Mouse (Mus musculus): ENCODE measurements around the gene Dlg5. TPM values are rescaled to one million over a fixed set of nuclear protein-coding genes. Genes with fewer than 3 reads are reported as not detected.

Dlg5 gene
- polyA plus RNA-seq, 1 experiment from 2014 or later: 32.6 TPM

- WGBS: 46% methylated on average over 6 of the region's 6 CpGs
- H3K36me3 ChIP-seq: peaks cover 26% of the 10 kb centered on the region
- no peaks in the 10 kb centered on the region for H3K9me3 ChIP-seq (replicated peaks)
- peaks cover 59% of the 10 kb centered on the region for H3K4me1 ChIP-seq
- H3K27ac ChIP-seq: no peak overlapping the region
- no peak for DNase-seq (ENCODE audit: low spot score)
- no peak overlapping the region for H3K4me3 ChIP-seq
- no peaks in the 10 kb centered on the region for H3K27me3 ChIP-seq (ENCODE audit: low read depth, poor library complexity, severe bottlenecking)
Observed at GRCm38 (mm10) chr14:24205281-24205871, 40.3 kb downstream of the Dlg5 start.

- H3K27me3 ChIP-seq (ENCODE audit: low read depth, poor library complexity, severe bottlenecking): no peaks in the 10 kb centered on the region
- WGBS: 92% methylated on average over 8 of the region's 8 CpGs
- no peak overlapping the region for H3K4me3 ChIP-seq
- H3K4me1 ChIP-seq: peaks cover 42% of the 10 kb centered on the region
- H3K36me3 ChIP-seq: peaks cover 41% of the 10 kb centered on the region
- no peaks in the 10 kb centered on the region for H3K9me3 ChIP-seq (replicated peaks)
- no peak for DNase-seq (ENCODE audit: low spot score)
- H3K27ac ChIP-seq: no peak overlapping the region
Observed at GRCm38 (mm10) chr14:24203210-24203609, 42.5 kb downstream of the Dlg5 start.

- H3K36me3 ChIP-seq: peaks cover 65% of the 10 kb centered on the region
Observed at GRCm38 (mm10) chr14:24200771-24201170, 44.9 kb downstream of the Dlg5 start.

GRCm38 (mm10) chr14:24199732-24200131 lies 46.0 kb downstream of the Dlg5 start:
- Histone ChIP-seq H3K4me3 (no peak overlapping the region), H3K27ac (no peak overlapping the region), H3K4me1 (peaks cover 8% of the 10 kb centered on the region; the same call in 1 of the 2 replicates), H3K9me3 (replicated peaks) (no peaks in the 10 kb centered on the region), H3K36me3 (peaks cover 66% of the 10 kb centered on the region), H3K27me3 (ENCODE audit: low read depth, poor library complexity, severe bottlenecking) (no peaks in the 10 kb centered on the region)
- no peak for DNase-seq (ENCODE audit: low spot score)
- 87% methylated on average over 6 of the region's 6 CpGs for WGBS

More at GRCm38 (mm10) chr14:24200771-24201170, 44.9 kb downstream of the Dlg5 start:
- no peaks in the 10 kb centered on the region for H3K27me3 ChIP-seq (ENCODE audit: low read depth, poor library complexity, severe bottlenecking)
- no peak for DNase-seq (ENCODE audit: low spot score)
- 96% methylated on average over 2 of the region's 2 CpGs for WGBS
- no peak overlapping the region for H3K27ac ChIP-seq
- H3K4me1 ChIP-seq: peaks cover 17% of the 10 kb centered on the region
- H3K4me3 ChIP-seq: no peak overlapping the region
- no peaks in the 10 kb centered on the region for H3K9me3 ChIP-seq (replicated peaks)

- H3K27ac ChIP-seq: no peak overlapping the region
- 89% methylated on average over 5 of the region's 5 CpGs for WGBS
- no peaks in the 10 kb centered on the region for H3K9me3 ChIP-seq (replicated peaks)
- H3K4me3 ChIP-seq: no peak overlapping the region
- peaks cover 65% of the 10 kb centered on the region for H3K36me3 ChIP-seq
- no peaks in the 10 kb centered on the region for H3K27me3 ChIP-seq (ENCODE audit: low read depth, poor library complexity, severe bottlenecking)
- DNase-seq (ENCODE audit: low spot score): no peak
- no peaks in the 10 kb centered on the region for H3K4me1 ChIP-seq
Observed at GRCm38 (mm10) chr14:24197865-24198264, 47.9 kb downstream of the Dlg5 start.

- Histone ChIP-seq H3K4me1 (no peaks in the 10 kb centered on the region), H3K36me3 (peaks cover 69% of the 10 kb centered on the region)
- WGBS: 85% methylated on average over 6 of the region's 6 CpGs
Observed at GRCm38 (mm10) chr14:24196947-24197346, 48.8 kb downstream of the Dlg5 start.

GRCm38 (mm10) chr14:24190131-24190530 lies 55.6 kb downstream of the Dlg5 start:
- peaks cover 8% of the 10 kb centered on the region for H3K4me1 ChIP-seq
- WGBS: 90% methylated on average over 13 of the region's 13 CpGs
- H3K36me3 ChIP-seq: peaks cover 76% of the 10 kb centered on the region
- no peaks in the 10 kb centered on the region for H3K9me3 ChIP-seq (replicated peaks)
- H3K27ac ChIP-seq: no peak overlapping the region
- DNase-seq (ENCODE audit: low spot score): no peak
- H3K4me3 ChIP-seq: no peak overlapping the region
- H3K27me3 ChIP-seq (ENCODE audit: low read depth, poor library complexity, severe bottlenecking): no peaks in the 10 kb centered on the region

More at GRCm38 (mm10) chr14:24196947-24197346, 48.8 kb downstream of the Dlg5 start:
- Histone ChIP-seq H3K27me3 (ENCODE audit: low read depth, poor library complexity, severe bottlenecking) (no peaks in the 10 kb centered on the region), H3K27ac (no peak overlapping the region), H3K9me3 (replicated peaks) (no peaks in the 10 kb centered on the region), H3K4me3 (no peak overlapping the region)
- DNase-seq (ENCODE audit: low spot score): no peak

GRCm38 (mm10) chr14:24189598-24189997 lies 56.1 kb downstream of the Dlg5 start:
- DNase-seq (ENCODE audit: low spot score): no peak
- Histone ChIP-seq H3K4me1 (peaks cover 8% of the 10 kb centered on the region), H3K4me3 (no peak overlapping the region), H3K27me3 (ENCODE audit: low read depth, poor library complexity, severe bottlenecking) (no peaks in the 10 kb centered on the region), H3K27ac (no peak overlapping the region), H3K36me3 (peaks cover 76% of the 10 kb centered on the region), H3K9me3 (replicated peaks) (no peaks in the 10 kb centered on the region)
- WGBS: 83% methylated on average over 7 of the region's 7 CpGs

GRCm38 (mm10) chr14:24185514-24185913 lies 60.2 kb downstream of the Dlg5 start:
- Histone ChIP-seq H3K9me3 (replicated peaks) (no peaks in the 10 kb centered on the region), H3K4me1 (peaks cover 16% of the 10 kb centered on the region), H3K4me3 (no peak overlapping the region), H3K27ac (peak overlapping the region; percentile 36; the same call in 1 of the 2 replicates), H3K36me3 (peaks cover 61% of the 10 kb centered on the region), H3K27me3 (ENCODE audit: low read depth, poor library complexity, severe bottlenecking) (no peaks in the 10 kb centered on the region)
- DNase-seq (ENCODE audit: low spot score): no peak
- 65% methylated on average over 4 of the region's 4 CpGs for WGBS

- peaks cover 17% of the 10 kb centered on the region for H3K4me1 ChIP-seq
- WGBS: 93% methylated on average over 3 of the region's 3 CpGs
- DNase-seq (ENCODE audit: low spot score): no peak
- peaks cover 47% of the 10 kb centered on the region for H3K36me3 ChIP-seq
- no peaks in the 10 kb centered on the region for H3K9me3 ChIP-seq (replicated peaks)
- no peak overlapping the region for H3K27ac ChIP-seq
- H3K27me3 ChIP-seq (ENCODE audit: low read depth, poor library complexity, severe bottlenecking): no peaks in the 10 kb centered on the region
- H3K4me3 ChIP-seq: no peak overlapping the region
Observed at GRCm38 (mm10) chr14:24182955-24183354, 62.8 kb downstream of the Dlg5 start.

GRCm38 (mm10) chr14:24181811-24182506 lies 63.8 kb downstream of the Dlg5 start:
- H3K4me3 ChIP-seq: no peak overlapping the region
- peak overlapping the region; percentile 57; the same call in 1 of the 2 replicates for H3K27ac ChIP-seq

GRCm38 (mm10) chr14:24179466-24179991 lies 66.2 kb downstream of the Dlg5 start:
- WGBS: 82% methylated on average over 6 of the region's 6 CpGs
- H3K27me3 ChIP-seq (ENCODE audit: low read depth, poor library complexity, severe bottlenecking): no peaks in the 10 kb centered on the region
- H3K27ac ChIP-seq: no peak overlapping the region
- no peak overlapping the region for H3K4me3 ChIP-seq
- no peaks in the 10 kb centered on the region for H3K9me3 ChIP-seq (replicated peaks)
- DNase-seq (ENCODE audit: low spot score): no peak
- H3K4me1 ChIP-seq: peaks cover 9% of the 10 kb centered on the region
- peaks cover 55% of the 10 kb centered on the region for H3K36me3 ChIP-seq

More at GRCm38 (mm10) chr14:24181811-24182506, 63.8 kb downstream of the Dlg5 start:
- H3K36me3 ChIP-seq: peaks cover 48% of the 10 kb centered on the region
- 36% methylated on average over 10 of the region's 10 CpGs for WGBS
- H3K4me1 ChIP-seq: peaks cover 17% of the 10 kb centered on the region
- H3K27me3 ChIP-seq (ENCODE audit: low read depth, poor library complexity, severe bottlenecking): no peaks in the 10 kb centered on the region
- H3K9me3 ChIP-seq (replicated peaks): no peaks in the 10 kb centered on the region
- peak; percentile 84 for DNase-seq (ENCODE audit: low spot score)

- DNase-seq (ENCODE audit: low spot score): no peak
- H3K27ac ChIP-seq: no peak overlapping the region
- peaks cover 3% of the 10 kb centered on the region; the same call in 1 of the 2 replicates for H3K4me1 ChIP-seq
- no peak overlapping the region for H3K4me3 ChIP-seq
- H3K36me3 ChIP-seq: peaks cover 78% of the 10 kb centered on the region
- H3K9me3 ChIP-seq (replicated peaks): no peaks in the 10 kb centered on the region
- 87% methylated on average over 10 of the region's 10 CpGs for WGBS
- no peaks in the 10 kb centered on the region for H3K27me3 ChIP-seq (ENCODE audit: low read depth, poor library complexity, severe bottlenecking)
Observed at GRCm38 (mm10) chr14:24176609-24177008, 69.1 kb downstream of the Dlg5 start.

All from limb, embryonic 10.5 days (tissue).